Mouse (Mus musculus) midbrain, embryonic 15.5 days (tissue): ENCODE measurements around the gene Dnajc10. TPM values are rescaled to one million over a fixed set of nuclear protein-coding genes. Genes with fewer than 3 reads are reported as not detected.
A peak's percentile ranks its signal among the peaks of the same experiment; 100 is the strongest.

Experiments
- ATAC-seq: fragments of 200-750 bp; cut with Nextera tagmentation; replicated peaks from 2 replicates; pipeline ENCODE4 v1.8.0; 2017; ENCODE audit warnings: moderate TSS enrichment
- H3K27ac ChIP-seq: fragments of 300-500 bp; sonication (generic); 2 replicates; pipeline ENCODE4 v1.5.1; 2015; ENCODE audit warnings: mild to moderate bottlenecking, inconsistent platforms
- H3K27me3 ChIP-seq: fragments of 300-500 bp; sonication (generic); replicated peaks from 2 replicates; pipeline ENCODE4 v1.6.1; 2015; ENCODE audit warnings: inconsistent platforms
- H3K36me3 ChIP-seq: fragments of 300-500 bp; sonication (generic); replicated peaks from 2 replicates; pipeline ENCODE4 v1.6.1; 2015; ENCODE audit warnings: inconsistent platforms
- H3K4me1 ChIP-seq: fragments of 300-500 bp; sonication (generic); 2 replicates; pipeline ENCODE4 v1.6.1; 2015; ENCODE audit warnings: inconsistent platforms
- H3K4me2 ChIP-seq: fragments of 300-500 bp; sonication (generic); 2 replicates; pipeline ENCODE4 v1.6.1; 2015; ENCODE audit warnings: inconsistent platforms, mild to moderate bottlenecking, moderate library complexity
- H3K4me3 ChIP-seq: fragments of 300-500 bp; sonication (generic); 2 replicates; pipeline ENCODE4 v1.5.1; 2015; ENCODE audit warnings: mild to moderate bottlenecking, inconsistent platforms
- H3K9ac ChIP-seq: fragments of 300-500 bp; sonication (generic); 2 replicates; pipeline ENCODE4 v1.6.1; 2015; ENCODE audit warnings: mild to moderate bottlenecking, inconsistent platforms
- H3K9me3 ChIP-seq: fragments of 300-500 bp; sonication (generic); 2 replicates; pipeline ENCODE4 v1.6.1; 2016; ENCODE audit warnings: inconsistent platforms
- WGBS: fragments of 180-500 bp; shearing (Covaris S2); methylation state at CpG from one replicate; pipeline ENCODE4 v1.1.7; 2015; ENCODE audit warnings: mixed read lengths; 5-methylcytosine and 5-hydroxymethylcytosine counted together
- polyA plus RNA-seq: library from polyadenylated mRNA; unstranded; fragments of >200 nt; fragmentation: Nextera tagmentation; extraction: Ambion mirVana; gene quantifications from 2 replicates; pipeline ENCODE4 v1.2.1, GENCODE M21; 2015

Dnajc10 gene
- polyA plus RNA-seq, 1 experiment from 2014 or later: 63.3 TPM

DNA sequence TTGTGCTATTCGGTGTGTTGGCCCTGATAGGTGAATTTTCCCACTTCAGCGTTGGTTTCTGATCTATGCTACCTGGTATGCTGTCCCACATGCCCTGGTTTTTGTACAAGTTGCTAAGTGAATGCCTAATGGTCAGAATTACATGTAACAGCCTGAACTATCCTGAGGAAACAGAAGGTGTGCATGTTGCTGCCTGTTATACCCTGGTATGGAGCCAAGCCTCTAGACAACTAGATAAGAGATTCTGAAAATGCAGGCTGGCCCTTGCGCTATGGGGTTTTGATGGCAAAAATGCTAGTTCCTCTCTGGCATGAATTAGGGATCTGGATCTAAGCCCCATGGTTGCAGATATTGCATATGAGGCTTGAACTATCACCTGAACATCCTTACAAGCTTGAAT is 7.6 kb upstream of the Dnajc10 start:
- no peaks in the 10 kb centered on the region for H3K27me3 ChIP-seq
- no peaks in the 10 kb centered on the region for H3K36me3 ChIP-seq
- 93% methylated on average over 3 of the region's 3 CpGs for WGBS

GRCm38 (mm10) chr2:80309775-80310174 is 5.5 kb upstream of the Dnajc10 start:
- no peak overlapping the region for H3K27ac ChIP-seq
- WGBS: 76% methylated on average over 4 of the region's 4 CpGs
- no peak for ATAC-seq
- H3K9ac ChIP-seq: no peak overlapping the region
- H3K4me1 ChIP-seq: peaks cover 2% of the 10 kb centered on the region; the same call in 1 of the 2 replicates
- no peak overlapping the region for H3K4me2 ChIP-seq
- no peaks in the 10 kb centered on the region for H3K9me3 ChIP-seq
- no peak overlapping the region for H3K4me3 ChIP-seq
- H3K27me3 ChIP-seq: no peaks in the 10 kb centered on the region
- no peaks in the 10 kb centered on the region for H3K36me3 ChIP-seq

More for the DNA sequence above, 7.6 kb upstream of the Dnajc10 start:
- Histone ChIP-seq H3K9me3 (no peaks in the 10 kb centered on the region), H3K4me1 (no peaks in the 10 kb centered on the region), H3K4me2 (no peak overlapping the region), H3K27ac (no peak overlapping the region), H3K4me3 (no peak overlapping the region), H3K9ac (no peak overlapping the region)
- ATAC-seq: no peak

GRCm38 (mm10) chr2:80310772-80311171 is 4.5 kb upstream of the Dnajc10 start:
- Histone ChIP-seq H3K4me3 (no peak overlapping the region), H3K27ac (no peak overlapping the region), H3K4me2 (no peak overlapping the region), H3K9me3 (no peaks in the 10 kb centered on the region), H3K27me3 (no peaks in the 10 kb centered on the region), H3K4me1 (peaks cover 4% of the 10 kb centered on the region; the same call in 1 of the 2 replicates), H3K9ac (no peak overlapping the region), H3K36me3 (no peaks in the 10 kb centered on the region)
- ATAC-seq: no peak
- 71% methylated on average over 4 of the region's 4 CpGs for WGBS

DNA sequence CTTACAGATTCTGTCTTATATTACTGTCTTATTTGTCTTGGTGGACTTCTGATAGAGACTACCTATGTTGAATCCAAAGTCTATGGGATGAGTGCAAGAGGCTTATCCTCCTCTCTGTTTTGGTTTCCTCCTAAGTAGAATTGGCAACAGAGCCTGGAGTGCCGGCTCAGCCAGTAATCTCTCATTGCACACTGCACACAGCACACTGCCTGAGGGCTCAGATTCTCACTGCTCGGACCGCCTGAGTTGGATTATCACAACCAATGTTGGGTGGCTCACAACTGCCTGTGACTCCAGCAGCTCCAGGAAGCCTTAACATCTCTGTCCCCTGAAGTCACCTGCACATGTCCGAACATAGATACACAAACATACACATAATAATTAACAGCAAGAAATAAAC is 3.9 kb upstream of the Dnajc10 start:
- H3K36me3 ChIP-seq: no peaks in the 10 kb centered on the region
- H3K9me3 ChIP-seq: no peaks in the 10 kb centered on the region
- no peaks in the 10 kb centered on the region for H3K27me3 ChIP-seq
- H3K4me3 ChIP-seq: no peak overlapping the region
- H3K4me2 ChIP-seq: no peak overlapping the region
- no peak overlapping the region for H3K27ac ChIP-seq
- peaks cover 8% of the 10 kb centered on the region for H3K4me1 ChIP-seq
- ATAC-seq: no peak
- H3K9ac ChIP-seq: no peak overlapping the region
- WGBS: 70% methylated on average over 4 of the region's 4 CpGs

DNA sequence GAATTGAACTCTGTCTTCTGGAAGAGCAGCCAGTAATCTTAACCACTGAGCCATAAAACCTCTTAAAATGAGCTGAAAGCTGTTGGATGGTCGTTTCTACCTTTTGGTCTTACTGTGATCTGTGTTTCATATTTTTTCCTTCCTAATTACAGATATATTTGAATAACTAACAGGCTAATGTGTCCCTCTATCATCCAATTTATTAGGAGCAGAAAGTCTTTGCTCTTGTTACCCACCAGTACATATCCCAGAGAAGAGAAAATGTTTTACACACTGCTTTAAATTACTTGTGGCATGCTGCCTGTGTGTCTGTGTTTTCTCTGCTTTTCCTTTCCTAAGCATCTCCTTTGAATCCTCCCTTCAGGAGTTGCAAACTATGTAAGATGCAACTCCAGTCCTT is 1.1 kb upstream of the Dnajc10 start:
- H3K9me3 ChIP-seq: no peaks in the 10 kb centered on the region
- no peak overlapping the region for H3K4me3 ChIP-seq
- no peaks in the 10 kb centered on the region for H3K27me3 ChIP-seq
- H3K4me1 ChIP-seq: peaks cover 15% of the 10 kb centered on the region
- WGBS: 66% methylated on average over 1 of the region's 1 CpGs
- no peak overlapping the region for H3K4me2 ChIP-seq
- 0 out of 2 replicates have a peak, but pooled peaks cover 2% of the 10 kb centered on the region for H3K36me3 ChIP-seq
- no peak overlapping the region for H3K9ac ChIP-seq
- ATAC-seq: no peak
- no peak overlapping the region for H3K27ac ChIP-seq

- Histone ChIP-seq H3K9me3 (no peaks in the 10 kb centered on the region), H3K4me3 (peak overlapping the region; percentile 81), H3K4me2 (peak overlapping the region; percentile 54), H3K9ac (peak overlapping the region; percentile 98), H3K36me3 (peaks cover 2% of the 10 kb centered on the region; the same call in 1 of the 2 replicates), H3K4me1 (peaks cover 15% of the 10 kb centered on the region), H3K27ac (peak overlapping the region; percentile 98), H3K27me3 (no peaks in the 10 kb centered on the region)
- peak; percentile 38 for ATAC-seq
- 47% methylated on average over 7 of the region's 7 CpGs for WGBS
Measured at GRCm38 (mm10) chr2:80314854-80315241, 418 bp upstream of the Dnajc10 start.

- Histone ChIP-seq H3K9ac (no peak overlapping the region), H3K27me3 (no peaks in the 10 kb centered on the region), H3K4me2 (no peak overlapping the region), H3K4me3 (no peak overlapping the region), H3K9me3 (no peaks in the 10 kb centered on the region), H3K36me3 (peaks cover 39% of the 10 kb centered on the region), H3K4me1 (no peaks in the 10 kb centered on the region), H3K27ac (no peak overlapping the region)
- WGBS: 95% methylated on average over 4 of the region's 4 CpGs
- ATAC-seq: no peak
Measured at GRCm38 (mm10) chr2:80322878-80323277, 7.6 kb downstream of the Dnajc10 start.

DNA sequence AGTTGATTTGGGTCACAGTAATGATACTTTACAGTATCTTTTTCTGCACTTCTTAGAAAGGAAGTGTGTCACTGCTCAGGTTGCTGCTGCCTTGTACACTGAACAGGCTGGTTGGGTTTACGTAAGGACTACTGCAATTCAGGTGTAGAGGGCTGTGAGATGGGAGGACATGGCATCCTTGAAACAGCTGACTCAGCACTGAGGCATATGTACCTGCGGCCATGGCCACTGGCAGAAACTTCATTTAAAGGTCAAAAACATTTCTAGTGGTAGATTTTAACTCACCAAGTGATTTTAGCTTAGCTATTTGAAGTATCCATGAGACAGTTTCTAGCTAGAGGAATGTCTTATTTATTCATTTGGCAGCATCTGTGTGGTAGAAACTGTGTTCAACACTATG is 10.5 kb downstream of the Dnajc10 start:
- Histone ChIP-seq H3K9ac (no peak overlapping the region), H3K4me2 (no peak overlapping the region), H3K9me3 (no peaks in the 10 kb centered on the region), H3K27me3 (no peaks in the 10 kb centered on the region), H3K4me1 (no peaks in the 10 kb centered on the region), H3K27ac (no peak overlapping the region), H3K36me3 (peaks cover 48% of the 10 kb centered on the region), H3K4me3 (no peak overlapping the region)
- no peak for ATAC-seq
- WGBS: 96% methylated on average over 2 of the region's 2 CpGs

DNA sequence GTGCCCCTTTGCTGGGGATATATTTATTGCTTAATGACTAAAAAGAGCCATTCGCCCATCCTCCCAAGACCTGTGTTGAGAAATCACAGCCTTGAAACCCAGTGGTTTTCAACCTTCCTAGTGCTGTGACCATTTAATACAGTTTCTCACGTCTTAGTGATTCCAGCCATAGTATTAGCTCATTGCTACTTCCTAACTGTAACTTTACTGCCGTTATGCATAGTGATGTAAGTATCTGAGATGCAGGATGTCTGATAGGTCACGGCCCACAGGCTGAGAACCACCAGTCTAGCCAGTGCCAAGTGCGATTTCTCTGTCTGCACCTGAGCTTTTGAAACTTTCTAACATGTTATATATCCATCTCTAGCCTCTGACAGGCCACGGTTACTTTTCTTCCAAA is 12.0 kb downstream of the Dnajc10 start:
- 88% methylated on average over 6 of the region's 6 CpGs for WGBS
- H3K4me1 ChIP-seq: no peaks in the 10 kb centered on the region
- no peaks in the 10 kb centered on the region for H3K27me3 ChIP-seq
- no peak overlapping the region for H3K9ac ChIP-seq
- no peak overlapping the region for H3K27ac ChIP-seq
- no peak overlapping the region for H3K4me3 ChIP-seq
- peaks cover 41% of the 10 kb centered on the region for H3K36me3 ChIP-seq
- no peak for ATAC-seq
- no peaks in the 10 kb centered on the region for H3K9me3 ChIP-seq
- H3K4me2 ChIP-seq: no peak overlapping the region

DNA sequence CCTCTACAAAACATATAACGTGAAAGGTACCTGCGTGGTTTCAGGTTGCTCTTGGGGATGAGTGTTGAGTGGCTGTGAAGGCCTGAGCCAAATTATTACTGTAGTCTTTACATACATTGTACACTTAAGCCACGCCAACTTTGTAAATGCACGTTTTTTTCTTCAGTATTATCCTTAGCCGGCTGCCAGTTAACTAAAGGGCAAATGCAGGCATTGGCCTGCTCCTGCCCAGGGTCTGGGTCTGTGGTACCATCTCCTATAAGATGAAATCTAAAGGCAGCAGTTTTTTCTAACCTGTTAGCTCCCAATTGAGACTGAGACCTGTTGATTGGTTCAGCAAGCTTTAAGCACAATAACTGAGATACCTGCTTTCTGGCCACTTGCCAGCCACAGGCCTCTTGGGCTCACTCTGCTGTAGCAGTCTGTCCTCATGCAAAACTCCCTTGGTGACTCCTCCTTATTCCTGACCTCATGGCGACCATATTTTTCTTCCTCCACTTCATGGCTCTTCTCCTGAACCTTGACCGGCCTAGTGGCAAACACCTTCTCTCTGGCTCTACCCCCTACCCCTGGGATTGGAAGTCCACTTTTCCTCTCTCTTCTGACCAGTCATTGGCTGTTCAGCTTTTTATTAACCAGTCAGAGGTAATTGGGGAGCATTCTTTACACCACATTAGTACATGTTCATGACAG is 13.8 kb downstream of the Dnajc10 start:
- H3K36me3 ChIP-seq: peaks cover 37% of the 10 kb centered on the region
- H3K4me1 ChIP-seq: no peaks in the 10 kb centered on the region
- no peaks in the 10 kb centered on the region for H3K27me3 ChIP-seq
- no peak for ATAC-seq
- H3K27ac ChIP-seq: no peak overlapping the region
- no peak overlapping the region for H3K4me2 ChIP-seq
- WGBS: 99% methylated on average over 7 of the region's 7 CpGs
- no peak overlapping the region for H3K9ac ChIP-seq
- no peaks in the 10 kb centered on the region for H3K9me3 ChIP-seq
- H3K4me3 ChIP-seq: no peak overlapping the region

DNA sequence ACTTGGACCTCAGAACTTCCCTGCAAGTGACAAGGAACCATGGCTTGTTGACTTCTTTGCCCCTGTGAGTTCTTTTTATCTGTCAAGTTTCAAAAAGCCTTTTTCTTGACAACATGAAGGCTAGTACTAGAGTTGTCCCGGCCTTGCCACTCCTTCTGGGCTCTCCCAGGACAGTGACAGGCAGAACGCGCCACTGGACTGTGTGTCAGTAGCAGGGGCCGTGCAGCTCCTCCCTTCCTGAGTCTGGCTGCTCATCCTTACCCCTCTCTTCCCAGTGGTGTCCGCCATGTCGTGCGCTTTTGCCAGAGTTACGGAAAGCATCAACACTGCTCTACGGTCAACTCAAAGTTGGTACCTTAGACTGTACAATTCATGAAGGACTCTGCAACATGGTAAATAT is 25.3 kb downstream of the Dnajc10 start:
- no peak for ATAC-seq
- Histone ChIP-seq H3K27ac (no peak overlapping the region), H3K4me2 (no peak overlapping the region), H3K9ac (no peak overlapping the region), H3K9me3 (no peaks in the 10 kb centered on the region), H3K4me3 (no peak overlapping the region), H3K4me1 (no peaks in the 10 kb centered on the region), H3K36me3 (peaks cover 53% of the 10 kb centered on the region), H3K27me3 (no peaks in the 10 kb centered on the region)
- 96% methylated on average over 9 of the region's 9 CpGs for WGBS

DNA sequence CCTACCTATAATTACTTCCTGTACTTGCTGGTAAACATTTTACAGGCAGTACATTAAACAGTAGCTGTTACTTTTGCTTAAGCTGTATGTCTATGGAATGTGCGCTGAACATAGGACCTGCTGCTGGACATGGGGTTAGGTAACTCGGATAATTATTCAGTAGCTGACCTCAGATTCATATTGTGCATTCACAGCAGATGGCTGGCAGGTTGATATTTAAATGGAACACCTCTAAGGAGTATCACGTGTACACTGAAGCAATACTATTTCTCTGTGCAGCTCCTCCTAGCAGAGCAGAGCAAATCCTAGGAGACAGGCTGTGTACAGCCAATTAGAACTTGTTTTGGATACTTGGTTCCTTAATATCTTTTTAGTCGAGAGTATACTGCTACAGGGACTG is 39.3 kb downstream of the Dnajc10 start:
- no peaks in the 10 kb centered on the region for H3K27me3 ChIP-seq
- ATAC-seq: no peak
- no peaks in the 10 kb centered on the region for H3K4me1 ChIP-seq
- H3K9ac ChIP-seq: no peak overlapping the region
- H3K4me3 ChIP-seq: no peak overlapping the region
- no peak overlapping the region for H3K4me2 ChIP-seq
- no peaks in the 10 kb centered on the region for H3K9me3 ChIP-seq
- no peak overlapping the region for H3K27ac ChIP-seq
- peaks cover 18% of the 10 kb centered on the region for H3K36me3 ChIP-seq
- WGBS: 87% methylated on average over 4 of the region's 4 CpGs

DNA sequence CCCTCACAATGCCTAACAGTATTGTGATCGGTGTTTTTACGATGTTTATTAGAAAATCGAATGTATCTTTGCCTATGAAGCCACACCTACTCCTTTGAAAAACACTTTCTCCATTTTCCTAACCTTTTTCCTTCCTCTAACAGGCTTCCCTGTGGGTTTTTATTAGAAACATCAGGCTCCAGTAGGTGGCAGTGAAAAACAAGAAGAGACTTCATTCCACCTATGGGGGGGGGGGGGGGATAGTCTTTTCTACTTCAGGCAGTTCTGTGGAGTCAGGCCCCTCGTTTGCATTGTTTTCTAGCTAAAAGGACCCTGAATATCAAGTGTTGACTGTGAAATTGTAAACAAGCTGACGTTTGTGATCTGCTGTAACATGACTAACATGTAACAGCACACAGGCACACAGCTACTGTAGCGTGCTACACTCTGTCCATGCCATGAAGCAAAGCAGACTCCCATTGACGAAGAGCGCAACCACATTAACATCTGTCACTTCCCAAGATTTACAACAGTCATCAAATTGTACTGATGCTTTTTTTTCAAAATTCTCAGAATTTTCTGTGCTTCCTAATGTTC is 41.5 kb downstream of the Dnajc10 start:
- Histone ChIP-seq H3K36me3 (peaks cover 15% of the 10 kb centered on the region), H3K27me3 (no peaks in the 10 kb centered on the region), H3K9me3 (no peaks in the 10 kb centered on the region), H3K9ac (no peak overlapping the region), H3K27ac (no peak overlapping the region), H3K4me2 (no peak overlapping the region), H3K4me3 (no peak overlapping the region), H3K4me1 (no peaks in the 10 kb centered on the region)
- ATAC-seq: peak; percentile 77
- WGBS: 58% methylated on average over 8 of the region's 8 CpGs
